Mouse (Mus musculus): ENCODE results near the gene Cyp2c50. TPM values are rescaled to one million over a fixed set of nuclear protein-coding genes. Genes with fewer than 3 reads are reported as not detected.
"Not testable (repeated sequence)": the region's sequence is repeated elsewhere in the genome, so short reads cannot be mapped to it uniquely, and the experiment has no call there.

The Cyp2c50 gene
- polyA plus RNA-seq (2016; fragmentation: Nextera tagmentation; extraction: Ambion mirVana): not detected in 2 replicates

- not testable (repeated sequence) for H3K4me1 ChIP-seq; H3K27ac ChIP-seq; H3K27me3 ChIP-seq (replicated peaks); H3K9me3 ChIP-seq (replicated peaks); H3K36me3 ChIP-seq; H3K4me3 ChIP-seq; ATAC-seq; H3K4me2 ChIP-seq; H3K9ac ChIP-seq
- 87% methylated on average over 1 of the region's 1 CpGs for WGBS (ENCODE audit: insufficient replicate concordance)
Observed at GRCm38 (mm10) chr19:40089421-40089820, at the start of gene Cyp2c50. Gene Cyp2c50 (plus strand): TSS chr19:40089688.

GRCm38 (mm10) chr19:40073701-40074100, 15.8 kb upstream of the Cyp2c50 start, which contains the start of gene Cyp2c54:
Gene Cyp2c54 (minus strand): TSS chr19:40073827.
- no peaks in the 10 kb centered on the region for H3K4me1 ChIP-seq
- no peak within 1 kb of the TSS for H3K4me3 ChIP-seq
- no peak within 1 kb of the TSS for H3K27ac ChIP-seq
- no peaks in the 10 kb centered on the region for H3K9me3 ChIP-seq (replicated peaks)
- ATAC-seq: no peak
- H3K27me3 ChIP-seq (replicated peaks): no peaks in the 10 kb centered on the region
- no peak within 1 kb of the TSS for H3K4me2 ChIP-seq
- H3K36me3 ChIP-seq: no peaks in the 10 kb centered on the region
- no peak within 1 kb of the TSS for H3K9ac ChIP-seq

DNA sequence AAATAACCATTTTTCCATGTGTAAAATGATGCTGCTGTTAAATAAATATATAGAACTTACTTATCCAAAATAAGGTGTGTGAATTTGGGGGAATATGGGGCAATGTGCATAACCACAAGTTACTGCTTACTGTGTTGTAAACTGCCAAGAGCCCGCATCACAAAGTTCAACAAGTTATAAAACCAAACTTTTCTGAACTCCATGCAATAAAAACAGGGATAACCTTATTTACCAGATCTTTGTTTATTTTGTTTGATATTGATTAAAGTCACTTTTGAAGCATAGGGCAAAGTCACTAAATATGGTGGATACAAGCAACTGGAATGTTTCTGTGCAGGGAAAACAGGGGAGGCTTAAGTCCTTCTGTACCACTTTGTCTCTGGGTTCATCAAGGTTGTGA, 1.1 kb upstream of the Cyp2c50 start:
- no peaks in the 10 kb centered on the region for H3K4me1 ChIP-seq
- H3K9ac ChIP-seq: no peak overlapping the region
- no peak overlapping the region for H3K4me2 ChIP-seq
- 50% methylated on average over 1 of the region's 1 CpGs for WGBS (ENCODE audit: insufficient replicate concordance)
- no peak overlapping the region for H3K27ac ChIP-seq
- no peaks in the 10 kb centered on the region for H3K9me3 ChIP-seq (replicated peaks)
- no peak overlapping the region for H3K4me3 ChIP-seq
- no peaks in the 10 kb centered on the region for H3K36me3 ChIP-seq
- ATAC-seq: no peak
- H3K27me3 ChIP-seq (replicated peaks): no peaks in the 10 kb centered on the region

DNA sequence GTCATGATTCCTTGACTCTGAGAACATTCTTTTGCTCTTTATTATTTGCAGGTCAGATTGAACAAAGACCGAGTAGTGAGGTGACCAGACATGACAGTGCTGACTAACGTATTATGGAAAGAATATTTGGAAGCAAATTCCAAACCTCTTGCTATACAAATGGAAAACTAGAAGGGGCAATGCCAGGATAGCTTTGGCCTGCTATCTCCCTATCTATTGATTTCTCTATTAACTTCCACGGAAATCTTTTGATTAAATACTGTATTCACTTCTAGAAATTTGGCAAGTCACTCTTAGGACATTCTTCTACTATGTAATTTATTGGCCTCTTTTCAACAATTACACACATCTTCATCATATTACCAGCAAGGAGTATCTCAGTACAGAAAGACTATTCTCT, 1.6 kb downstream of the Cyp2c50 start:
- H3K4me1 ChIP-seq: no peaks in the 10 kb centered on the region
- no peaks in the 10 kb centered on the region for H3K36me3 ChIP-seq
- ATAC-seq: no peak
- H3K4me2 ChIP-seq: no peak overlapping the region
- no peak overlapping the region for H3K27ac ChIP-seq
- H3K27me3 ChIP-seq (replicated peaks): no peaks in the 10 kb centered on the region
- H3K9ac ChIP-seq: no peak overlapping the region
- H3K9me3 ChIP-seq (replicated peaks): no peaks in the 10 kb centered on the region
- H3K4me3 ChIP-seq: no peak overlapping the region
- WGBS (ENCODE audit: insufficient replicate concordance): 54% methylated on average over 3 of the region's 3 CpGs

DNA sequence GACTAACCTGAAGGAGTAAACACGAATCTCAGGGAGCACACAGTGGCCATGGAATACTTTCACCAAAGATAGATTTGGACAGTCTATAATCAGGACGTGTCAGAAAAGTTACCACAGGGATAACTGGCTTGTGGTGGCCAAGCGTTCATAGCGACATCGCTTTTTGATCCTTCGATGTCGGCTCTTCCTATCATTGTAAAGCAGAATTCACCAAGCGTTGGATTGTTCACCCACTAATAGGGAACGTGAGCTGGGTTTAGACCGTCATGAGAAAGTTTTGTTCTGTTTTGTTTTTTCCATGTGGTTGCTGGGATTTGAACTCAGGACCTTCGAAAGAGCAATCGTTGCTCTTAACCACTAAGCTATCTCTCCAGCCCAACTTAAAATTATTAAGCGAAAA, 30.1 kb downstream of the Cyp2c50 start:
- H3K9ac ChIP-seq; H3K27me3 ChIP-seq (replicated peaks); H3K27ac ChIP-seq; H3K4me2 ChIP-seq; H3K36me3 ChIP-seq; H3K9me3 ChIP-seq (replicated peaks); ATAC-seq; H3K4me1 ChIP-seq; H3K4me3 ChIP-seq: not testable (repeated sequence)
- 70% methylated on average over 13 of the region's 13 CpGs for WGBS (ENCODE audit: insufficient replicate concordance)

- H3K9ac ChIP-seq; H3K27me3 ChIP-seq (replicated peaks); H3K4me2 ChIP-seq; H3K27ac ChIP-seq; H3K36me3 ChIP-seq; H3K4me1 ChIP-seq; H3K9me3 ChIP-seq (replicated peaks); H3K4me3 ChIP-seq; ATAC-seq: not testable (repeated sequence)
- WGBS (ENCODE audit: insufficient replicate concordance): 71% methylated on average over 3 of the region's 3 CpGs
Observed at GRCm38 (mm10) chr19:40125165-40125564, 35.7 kb downstream of the Cyp2c50 start.

DNA sequence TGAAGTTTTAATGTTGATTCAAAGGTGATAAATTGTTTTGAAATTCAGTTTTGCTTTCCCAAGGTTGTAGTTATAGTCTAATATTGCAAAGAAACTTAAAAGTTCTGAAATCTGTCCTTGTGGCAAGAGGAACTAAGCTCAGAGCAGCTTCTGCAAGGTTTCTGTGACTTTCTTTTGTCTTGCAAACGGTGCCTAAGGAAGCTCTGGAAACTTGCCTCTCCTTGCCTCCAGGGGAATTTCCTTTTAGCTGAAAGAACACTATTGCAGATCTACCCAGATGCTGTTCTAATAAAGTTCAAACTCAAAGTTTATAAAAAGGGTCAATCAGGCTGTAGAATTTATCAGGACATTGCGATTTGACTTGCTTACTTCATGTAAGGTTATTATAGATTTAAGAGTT, 37.5 kb downstream of the Cyp2c50 start:
- not testable (repeated sequence) for H3K27ac ChIP-seq; H3K4me1 ChIP-seq; H3K27me3 ChIP-seq (replicated peaks); H3K4me3 ChIP-seq; H3K9me3 ChIP-seq (replicated peaks); H3K4me2 ChIP-seq; H3K9ac ChIP-seq; ATAC-seq; H3K36me3 ChIP-seq
- 37% methylated on average over 2 of the region's 2 CpGs for WGBS (ENCODE audit: insufficient replicate concordance)

Other genes with a start within 250 kb of the Cyp2c50 start
- gene Cyp2c69, start 202.9 kb upstream of the Cyp2c50 start, polyA plus RNA-seq (2016; fragmentation: Nextera tagmentation; extraction: Ambion mirVana): not detected in 2 replicates
- gene Cyp2c37, start 97.3 kb upstream of the Cyp2c50 start, polyA plus RNA-seq (2016; fragmentation: Nextera tagmentation; extraction: Ambion mirVana): 0.20 TPM in 1 of 2 replicates, not detected in the other
- not detected in 2 replicates for gene Cyp2c54, start 15.9 kb upstream of the Cyp2c50 start, polyA plus RNA-seq (2016; fragmentation: Nextera tagmentation; extraction: Ambion mirVana)
- 5.9 and 6.4 TPM in 2 replicates for gene Cyp2c70, start 97.6 kb downstream of the Cyp2c50 start, polyA plus RNA-seq (2016; fragmentation: Nextera tagmentation; extraction: Ambion mirVana)
- gene Pdlim1, start 182.2 kb downstream of the Cyp2c50 start, polyA plus RNA-seq (2016; fragmentation: Nextera tagmentation; extraction: Ambion mirVana): 78.3 and 82.3 TPM in 2 replicates